Mouse (Mus musculus) mouse embryonic stem cell (cell line): ENCODE measurements around the gene Ltbp1.

Experiments
- in situ Hi-C, 2 experiments: fragments of 300-500 bp; cut with MboI; formaldehyde crosslinking; loops; 1 replicate in 1 of 2; 3 replicates in 1 of 2; pipeline ENCODE4 v1.14.3; 2019 to 2020; ENCODE audit warnings: low sequenced_read_pairs in 2 of 2, low pct_unique_long_range_greater_than_20kb in 1 of 2, mixed read lengths in 1 of 2; ENCODE audit not compliant: unreplicated experiment in 1 of 2

The Ltbp1 gene

GRCm38 (mm10) chr17:75349602-75350001, 344.2 kb downstream of the Ltbp1 start:
- in situ Hi-C loops = no loop called here

- in situ Hi-C loops = no loop called here
These were observed 348.0 kb downstream of the Ltbp1 start for GRCm38 (mm10) chr17:75353323-75353722.

GRCm38 (mm10) chr17:75355431-75355830, 350.1 kb downstream of the Ltbp1 start:
- in situ Hi-C loops = no loop called here

- in situ Hi-C loops = loop anchor here in 1 of 2 experiments (10.0 kb wide), 1 partner anchor 235 kb away; no protein-coding TSS in a partner anchor
These were observed 354.7 kb downstream of the Ltbp1 start for GRCm38 (mm10) chr17:75360111-75360510.

GRCm38 (mm10) chr17:75366332-75366731, 361.0 kb downstream of the Ltbp1 start:
- in situ Hi-C loops = loop anchor here in 1 of 2 experiments (10.0 kb wide), 1 partner anchor 242 kb away; no protein-coding TSS in a partner anchor

- in situ Hi-C loops = loop anchor here in 1 of 2 experiments (10.0 kb wide), 1 partner anchor 243 kb away; no protein-coding TSS in a partner anchor
These were observed 362.3 kb downstream of the Ltbp1 start for GRCm38 (mm10) chr17:75367486-75368155.

GRCm38 (mm10) chr17:75368580-75368979, 363.2 kb downstream of the Ltbp1 start:
- in situ Hi-C loops = loop anchor here in 1 of 2 experiments (10.0 kb wide), 1 partner anchor 244 kb away; no protein-coding TSS in a partner anchor

GRCm38 (mm10) chr17:75369351-75369750, 364.0 kb downstream of the Ltbp1 start:
- in situ Hi-C loops = loop anchor here in 1 of 2 experiments (10.0 kb wide), 1 partner anchor 245 kb away; no protein-coding TSS in a partner anchor

GRCm38 (mm10) chr17:75370120-75370519, 364.8 kb downstream of the Ltbp1 start:
- in situ Hi-C loops = no loop called here

- in situ Hi-C loops = no loop called here
These were observed 366.3 kb downstream of the Ltbp1 start for GRCm38 (mm10) chr17:75371650-75372049.

- in situ Hi-C loops = no loop called here
These were observed 367.0 kb downstream of the Ltbp1 start for GRCm38 (mm10) chr17:75372371-75372770.

- in situ Hi-C loops = no loop called here
These were observed 369.1 kb downstream of the Ltbp1 start for GRCm38 (mm10) chr17:75374287-75375024.

GRCm38 (mm10) chr17:75378256-75378871, 373.0 kb downstream of the Ltbp1 start:
- in situ Hi-C loops = no loop called here

GRCm38 (mm10) chr17:75380167-75380566, 374.8 kb downstream of the Ltbp1 start:
- in situ Hi-C loops = no loop called here

GRCm38 (mm10) chr17:75388402-75388801, 383.0 kb downstream of the Ltbp1 start:
- in situ Hi-C loops = no loop called here

GRCm38 (mm10) chr17:75390142-75390541, 384.8 kb downstream of the Ltbp1 start:
- in situ Hi-C loops = no loop called here

- in situ Hi-C loops = no loop called here
These were observed 386.2 kb downstream of the Ltbp1 start for GRCm38 (mm10) chr17:75391429-75392192.

- in situ Hi-C loops = no loop called here
These were observed 401.0 kb downstream of the Ltbp1 start for GRCm38 (mm10) chr17:75406405-75406804.
